Comparison of ENCODE assay signal across 8 mouse cellular contexts in genomic region chr9:86572196-86572595, GRCm38 (mm10). TPM values are rescaled to one million over a fixed set of nuclear protein-coding genes. Genes with fewer than 3 reads are reported as not detected.
DNase-seq lines count a peak whose midpoint lies in the region; ATAC-seq and TF ChIP-seq lines count a peak whose summit lies in the region.

No protein-coding gene starts in this region.

- no peak for TF ChIP-seq CTCF in E14TG2a.4 (conservative IDR thresholded peaks at IDR 0.05; ENCODE audit: low read length)
- TF ChIP-seq CTCF in bone marrow macrophage, adult 2 months (IDR thresholded peaks at IDR 0.05; ENCODE audit: low read depth, low read length), result no peak

- WGBS in kidney, embryonic 14.5 days, result 1% methylated on average over 23 of the region's 25 CpGs
- under 1% methylated on average over 25 of the region's 25 CpGs for WGBS in hindbrain, embryonic 12.5 days

- peak overlapping the region; percentile 100 for H3K4me2 ChIP-seq in kidney, embryonic 14.5 days (replicated peaks; ENCODE audit: low read depth, low read length)
- H3K4me2 ChIP-seq in hindbrain, embryonic 12.5 days (replicated peaks), result peak overlapping the region; percentile 70

- H3K36me3 ChIP-seq in kidney, embryonic 14.5 days (ENCODE audit: control insufficient read depth, insufficient read depth, low read length), result peaks cover 18% of the 10 kb centered on the region; the same call in 1 of the 2 replicates
- H3K36me3 ChIP-seq in E14TG2a.4 (ENCODE audit: insufficient read depth, low read length), result peaks cover 47% of the 10 kb centered on the region
- peaks cover 14% of the 10 kb centered on the region; the same call in 1 of the 2 replicates for H3K36me3 ChIP-seq in hindbrain, embryonic 12.5 days

- no peak for ATAC-seq in kidney, embryonic 14.5 days (ENCODE audit: low FRiP score, low TSS enrichment)
- ATAC-seq in hindbrain, embryonic 12.5 days (ENCODE audit: low FRiP score), result peak; percentile 74
- peak; percentile 24 for ATAC-seq in megakaryocyte, adult 5-6 weeks (ENCODE audit: poor library complexity, severe bottlenecking)

- peaks cover 8% of the 10 kb centered on the region; the same call in 1 of the 2 replicates for H3K4me1 ChIP-seq in kidney, embryonic 14.5 days (ENCODE audit: control insufficient read depth, insufficient read depth, low read length)
- peaks cover 49% of the 10 kb centered on the region for H3K4me1 ChIP-seq in E14TG2a.4 (replicated peaks; ENCODE audit: low read depth, low read length)
- peaks cover 12% of the 10 kb centered on the region for H3K4me1 ChIP-seq in bone marrow macrophage, adult 2 months (ENCODE audit: control insufficient read depth, insufficient read depth, low read length)
- H3K4me1 ChIP-seq in hindbrain, embryonic 12.5 days, result peaks cover 15% of the 10 kb centered on the region

- H3K9ac ChIP-seq in kidney, embryonic 14.5 days (ENCODE audit: low read depth, low read length), result peak overlapping the region; percentile 81
- H3K9ac ChIP-seq in hindbrain, embryonic 12.5 days, result peak overlapping the region; percentile 61

- peak overlapping the region; percentile 72 for H3K4me3 ChIP-seq in kidney, embryonic 14.5 days (ENCODE audit: low read length)
- peak overlapping the region; percentile 93 for H3K4me3 ChIP-seq in E14TG2a.4 (replicated peaks; ENCODE audit: low read length)
- peak overlapping the region; percentile 85 for H3K4me3 ChIP-seq in bone marrow macrophage, adult 2 months (ENCODE audit: insufficient read depth, low read length)
- peak overlapping the region; percentile 69 for H3K4me3 ChIP-seq in hindbrain, embryonic 12.5 days

- no peak overlapping the region for H3K27ac ChIP-seq in kidney, embryonic 14.5 days (ENCODE audit: low read depth, low read length)
- H3K27ac ChIP-seq in bone marrow macrophage, adult 2 months (ENCODE audit: insufficient read depth, low read depth, low read length), result no peak overlapping the region
- no peak overlapping the region for H3K27ac ChIP-seq in hindbrain, embryonic 12.5 days

- DNase-seq in kidney, postnatal 10 days, result no peak
- no peak for DNase-seq in yolk sac, embryonic 10.5 days (ENCODE audit: low spot score)
- DNase-seq in testis, postnatal 10 days (ENCODE audit: low spot score), result no peak

- H3K9me3 ChIP-seq in kidney, embryonic 14.5 days (ENCODE audit: control insufficient read depth, low read length), result no peaks in the 10 kb centered on the region
- no peaks in the 10 kb centered on the region for H3K9me3 ChIP-seq in E14TG2a.4 (ENCODE audit: low read length)
- H3K9me3 ChIP-seq in hindbrain, embryonic 12.5 days (replicated peaks), result no peaks in the 10 kb centered on the region

- no peaks in the 10 kb centered on the region for H3K27me3 ChIP-seq in kidney, embryonic 14.5 days (ENCODE audit: control insufficient read depth, insufficient read depth, low read length)
- H3K27me3 ChIP-seq in E14TG2a.4 (ENCODE audit: insufficient read depth, low read length), result no peaks in the 10 kb centered on the region
- no peaks in the 10 kb centered on the region for H3K27me3 ChIP-seq in hindbrain, embryonic 12.5 days

- TF ChIP-seq POLR2A in bone marrow macrophage, adult 2 months (IDR thresholded peaks at IDR 0.05; ENCODE audit: borderline replicate concordance, low read depth, low read length), result no peak

RNA-seq across cellular contexts. Expression of gene Rwdd2a, which starts 0.4 kb away (rescaled TPM):
- 2.5 and 3.3 TPM in 2 replicates for polyA plus RNA-seq in kidney, embryonic 14.5 days (2014; fragmentation: Nextera tagmentation; extraction: Ambion mirVana)
- polyA plus RNA-seq in bone marrow macrophage, adult 2 months (2012; ENCODE audit: insufficient read depth, insufficient read length, missing spikeins), result 9.9 and 11.8 TPM in 2 replicates
- polyA plus RNA-seq in hindbrain, embryonic 12.5 days (2016; fragmentation: Nextera tagmentation; extraction: Ambion mirVana), result 5.0 and 5.1 TPM in 2 replicates
- 19.3 and 23.2 TPM in 2 replicates for total RNA-seq in megakaryocyte, adult 5-6 weeks (2015)
- 15.7 and 21.9 TPM in 2 replicates for total RNA-seq in megakaryocyte, adult 5-6 weeks (2017)

RNA-seq across cellular contexts. Expression of gene Pgm3, which starts 0.6 kb away (rescaled TPM):
- polyA plus RNA-seq in kidney, embryonic 14.5 days (2014; fragmentation: Nextera tagmentation; extraction: Ambion mirVana), result 27.5 and 37.3 TPM in 2 replicates
- 8.0 and 8.5 TPM in 2 replicates for polyA plus RNA-seq in bone marrow macrophage, adult 2 months (2012; ENCODE audit: insufficient read depth, insufficient read length, missing spikeins)
- polyA plus RNA-seq in hindbrain, embryonic 12.5 days (2016; fragmentation: Nextera tagmentation; extraction: Ambion mirVana), result 40.4 and 41.4 TPM in 2 replicates
- total RNA-seq in megakaryocyte, adult 5-6 weeks (2015), result 13.5 and 16.3 TPM in 2 replicates
- total RNA-seq in megakaryocyte, adult 5-6 weeks (2017), result 16.5 and 21.8 TPM in 2 replicates
